Mouse (Mus musculus) cerebellum, adult 2 months (tissue): Measurements from ENCODE around the gene Ski. TPM values are rescaled to one million over a fixed set of nuclear protein-coding genes. Genes with fewer than 3 reads are reported as not detected.

Experiments used
- DNase-seq, 2 experiments: peaks; one replicate each; pipeline ENCODE4 v3.0.0; 2021
- H3K27ac ChIP-seq: fragments of 200-500 bp; 2 replicates; pipeline ENCODE4 v1.5.1; 2012; ENCODE audit warnings: low read length, control low read depth, inconsistent platforms; ENCODE audit not compliant: insufficient read depth
- H3K27me3 ChIP-seq: fragments of 200-500 bp; 2 replicates; pipeline ENCODE4 v1.6.1; 2012; ENCODE audit warnings: inconsistent platforms, mild to moderate bottlenecking, low read length, moderate library complexity; ENCODE audit not compliant: control insufficient read depth, insufficient read depth
- H3K4me1 ChIP-seq: fragments of 200-500 bp; 2 replicates; pipeline ENCODE4 v1.6.1; 2011; ENCODE audit warnings: low read length; ENCODE audit not compliant: control insufficient read depth, insufficient read depth
- H3K4me3 ChIP-seq: fragments of 200-500 bp; replicated peaks from 2 replicates; pipeline ENCODE3; 2011; ENCODE audit warnings: mild to moderate bottlenecking, low read depth, low read length, control low read depth; ENCODE audit not compliant: insufficient read depth
- CTCF ChIP-seq: fragments of 200-500 bp; IDR thresholded peaks from 2 replicates; pipeline ENCODE4 v1.5.1; 2011; ENCODE audit warnings: low read depth, mild to moderate bottlenecking, control low read depth, low read length, moderate library complexity, borderline replicate concordance; ENCODE audit not compliant: insufficient read depth
- POLR2A ChIP-seq: fragments of 200-500 bp; IDR thresholded peaks from 2 replicates; pipeline ENCODE4 v1.6.1; 2011; ENCODE audit warnings: low read length, control low read depth, borderline replicate concordance; ENCODE audit not compliant: insufficient read depth
- WGBS: fragments of 180-500 bp; shearing (Covaris S2); methylation state at CpG from one replicate; pipeline ENCODE4 v1.1.7; 2018; 5-methylcytosine and 5-hydroxymethylcytosine counted together
- polyA plus RNA-seq: library from polyadenylated mRNA; depleted of rRNA; stranded (reverse); fragments of >200 nt; gene quantifications from 2 replicates; pipeline ENCODE4 v1.2.3, GENCODE M21; 2012

Ski gene
- polyA plus RNA-seq, 1 experiment, result 87.2 TPM

DNA sequence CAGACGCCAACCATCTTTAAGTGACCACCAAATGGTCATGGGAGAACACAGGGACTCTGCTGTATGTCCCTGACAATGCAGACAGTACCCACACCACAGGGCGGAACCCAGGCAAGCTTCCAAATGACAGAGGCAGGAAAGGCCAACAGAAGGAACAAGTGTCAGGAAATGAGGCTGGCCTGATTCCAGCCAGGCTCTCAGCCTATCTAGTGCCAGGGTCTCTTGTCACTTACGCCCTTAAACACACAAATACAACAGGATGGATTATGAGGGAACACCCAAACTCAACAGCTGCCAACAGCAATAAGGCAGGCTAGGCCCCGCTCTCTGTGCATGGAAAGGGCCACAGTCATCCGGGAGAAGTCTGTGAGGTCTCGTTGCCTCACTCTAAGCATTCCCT lies 57.8 kb downstream of the Ski start:
- Histone ChIP-seq H3K4me3 (no peak overlapping the region), H3K27me3 (no peaks in the 10 kb centered on the region), H3K27ac (peak overlapping the region; percentile 41), H3K4me1 (peaks cover 84% of the 10 kb centered on the region)
- DNase-seq, result peak; percentile 76 to 83
- WGBS, result 18% methylated on average over 6 of the region's 6 CpGs
- no peak for TF ChIP-seq POLR2A
- TF ChIP-seq CTCF, result no peak

DNA sequence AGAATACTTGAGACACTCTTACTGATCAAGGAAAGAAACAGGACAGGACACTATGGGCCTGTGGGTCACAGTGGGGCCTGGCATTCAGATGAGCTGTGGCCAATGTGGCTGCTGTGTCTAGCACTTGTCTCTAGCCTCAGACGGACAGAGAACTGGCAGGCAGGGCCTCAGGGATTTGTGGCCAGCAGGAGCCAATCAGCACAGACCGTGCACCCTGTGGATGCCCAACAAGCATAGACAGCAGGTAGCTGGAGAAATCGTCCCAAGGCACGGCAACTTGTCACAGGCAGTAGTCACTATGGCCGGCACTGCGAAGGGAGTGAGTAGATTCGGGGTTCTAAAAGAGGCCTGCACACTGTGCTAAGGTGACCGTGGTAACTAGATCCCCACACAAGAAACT lies 58.7 kb downstream of the Ski start:
- Histone ChIP-seq H3K4me1 (peaks cover 82% of the 10 kb centered on the region), H3K27ac (peak overlapping the region; percentile 63; the same call in 1 of the 2 replicates), H3K4me3 (no peak overlapping the region), H3K27me3 (no peaks in the 10 kb centered on the region)
- peak; percentile 57 to 60 for DNase-seq
- no peak for TF ChIP-seq POLR2A
- 5% methylated on average over 8 of the region's 8 CpGs for WGBS

DNA sequence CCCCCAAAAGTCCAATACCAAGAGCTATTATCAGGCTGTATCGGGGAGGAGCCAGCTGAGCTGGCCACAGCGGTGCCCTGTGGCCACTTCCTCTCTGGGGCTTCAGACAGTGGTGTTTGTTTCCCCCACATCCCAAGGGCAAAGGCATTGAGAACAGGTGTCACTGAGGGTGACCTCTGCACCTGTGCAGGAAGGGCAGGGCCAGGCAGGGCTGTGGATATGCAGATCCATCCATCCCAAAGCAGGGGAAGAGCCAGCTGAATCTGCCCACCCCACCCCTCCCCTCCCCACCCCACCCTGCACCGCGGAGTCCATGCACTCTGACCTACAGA lies 59.1 kb downstream of the Ski start:
- Histone ChIP-seq H3K4me1 (peaks cover 83% of the 10 kb centered on the region), H3K27ac (no peak overlapping the region), H3K27me3 (no peaks in the 10 kb centered on the region), H3K4me3 (no peak overlapping the region)
- no peak for DNase-seq
- 20% methylated on average over 4 of the region's 4 CpGs for WGBS
- TF ChIP-seq CTCF (no peak), POLR2A (no peak)

DNA sequence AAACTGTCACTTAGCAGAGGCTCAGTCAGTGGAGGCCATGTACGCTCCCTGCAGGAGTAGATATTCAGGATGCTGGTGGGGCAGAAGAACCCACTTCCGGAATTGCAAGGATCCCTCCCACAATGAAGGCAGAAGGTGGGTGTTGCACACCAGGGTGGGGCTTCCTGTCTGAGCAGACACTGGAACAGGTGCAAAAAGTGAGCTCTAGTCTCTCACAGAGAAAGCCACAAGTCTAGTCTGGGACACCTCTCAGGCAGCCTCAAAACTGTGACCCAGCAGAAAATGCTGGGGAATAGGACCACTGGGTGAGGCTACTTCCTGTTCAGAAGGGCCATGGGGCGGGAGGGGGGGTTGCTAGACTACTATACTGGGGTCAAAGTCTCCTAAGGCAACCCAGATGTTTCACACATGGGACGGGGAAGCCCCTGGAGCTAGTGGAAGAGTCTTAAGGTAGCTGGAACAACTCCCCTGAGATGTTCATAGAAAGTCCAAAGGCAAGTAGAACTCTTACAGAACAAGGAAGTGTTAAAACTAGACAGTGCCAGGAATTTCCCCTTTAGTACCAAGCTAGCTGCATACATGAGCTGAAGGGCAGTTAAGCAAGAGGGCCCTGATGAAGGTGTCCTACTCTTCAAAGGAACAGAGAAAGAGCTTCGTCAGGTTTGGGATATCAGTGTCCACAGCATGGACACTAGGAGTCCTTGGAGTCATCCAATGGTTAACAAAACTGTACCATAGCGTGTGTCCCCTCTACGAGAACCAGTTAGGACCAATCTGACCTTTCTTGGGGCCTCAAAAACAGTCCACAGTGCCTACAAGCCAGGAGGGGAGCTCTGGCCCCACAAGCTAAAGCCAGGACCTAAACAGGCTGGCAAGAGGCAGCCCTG lies 59.7 kb downstream of the Ski start:
- WGBS, result 53% methylated on average over 7 of the region's 7 CpGs
- peaks cover 85% of the 10 kb centered on the region for H3K4me1 ChIP-seq
- no peak for DNase-seq
- H3K27me3 ChIP-seq, result no peaks in the 10 kb centered on the region
- no peak for TF ChIP-seq CTCF
- TF ChIP-seq POLR2A, result no peak
- no peak overlapping the region for H3K4me3 ChIP-seq
- no peak overlapping the region for H3K27ac ChIP-seq

DNA sequence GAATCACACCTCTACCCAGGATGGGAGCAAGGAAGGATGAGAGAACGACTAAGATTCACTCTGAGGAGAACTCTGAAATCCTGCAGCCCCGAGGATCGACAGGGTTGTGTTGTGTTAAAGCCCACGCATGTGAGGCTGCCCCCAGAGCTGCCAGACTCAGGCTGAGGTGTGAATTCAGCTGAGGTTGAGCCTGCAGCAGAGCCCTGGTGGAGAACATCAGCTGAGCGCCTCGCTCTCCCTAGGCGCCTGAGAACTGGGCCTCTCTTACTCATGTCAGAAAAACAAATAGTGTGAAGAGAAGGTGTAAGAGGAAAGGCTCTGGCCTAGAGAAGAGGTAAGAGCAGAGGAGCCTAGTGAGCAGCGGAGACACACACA lies 63.9 kb downstream of the Ski start:
- peak overlapping the region; percentile 61; the same call in 1 of the 2 replicates for H3K27ac ChIP-seq

DNA sequence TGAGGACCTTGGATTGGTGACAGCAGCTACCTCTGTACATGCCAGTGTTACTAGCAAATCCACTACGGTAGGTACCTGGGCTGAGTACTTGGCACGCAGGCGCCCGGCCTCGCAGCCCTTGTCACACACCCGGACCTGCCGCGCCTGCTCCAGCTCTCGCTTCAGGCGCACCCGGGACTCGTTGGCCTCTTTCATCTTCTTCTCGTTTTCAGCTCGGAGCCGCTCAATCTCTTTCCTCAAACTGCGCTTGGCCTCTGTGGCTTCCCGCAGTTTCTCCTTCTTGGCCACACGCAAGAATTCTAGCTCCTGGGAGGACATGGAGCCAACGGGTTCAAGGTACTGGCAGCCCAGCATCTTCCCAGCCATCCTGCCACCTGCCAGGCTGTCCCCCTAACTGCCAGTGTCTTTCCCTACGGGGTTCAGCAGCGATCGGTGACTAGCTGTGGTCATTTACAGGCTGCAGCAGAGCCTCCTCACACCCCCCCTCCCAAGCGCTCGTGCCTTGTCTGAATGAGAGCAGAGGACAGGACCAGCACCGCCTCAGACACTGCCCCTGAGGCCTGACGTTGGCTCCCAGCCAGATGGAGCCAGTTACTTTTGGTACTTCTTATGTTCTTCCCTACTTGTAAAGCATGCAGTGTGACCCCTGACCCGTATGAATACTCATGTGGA lies 64.4 kb downstream of the Ski start:
- WGBS, result 24% methylated on average over 27 of the region's 27 CpGs
- peak; percentile 61 to 70 for DNase-seq
- TF ChIP-seq POLR2A (no peak), CTCF (no peak)
- Histone ChIP-seq H3K4me1 (peaks cover 73% of the 10 kb centered on the region), H3K27me3 (no peaks in the 10 kb centered on the region), H3K27ac (peak overlapping the region; percentile 61), H3K4me3 (no peak overlapping the region)

More for the DNA sequence above, 63.9 kb downstream of the Ski start:
- Histone ChIP-seq H3K4me3 (no peak overlapping the region), H3K27me3 (no peaks in the 10 kb centered on the region), H3K4me1 (peaks cover 74% of the 10 kb centered on the region)
- no peak for DNase-seq
- TF ChIP-seq CTCF (no peak), POLR2A (no peak)
- WGBS, result 61% methylated on average over 8 of the region's 8 CpGs

DNA sequence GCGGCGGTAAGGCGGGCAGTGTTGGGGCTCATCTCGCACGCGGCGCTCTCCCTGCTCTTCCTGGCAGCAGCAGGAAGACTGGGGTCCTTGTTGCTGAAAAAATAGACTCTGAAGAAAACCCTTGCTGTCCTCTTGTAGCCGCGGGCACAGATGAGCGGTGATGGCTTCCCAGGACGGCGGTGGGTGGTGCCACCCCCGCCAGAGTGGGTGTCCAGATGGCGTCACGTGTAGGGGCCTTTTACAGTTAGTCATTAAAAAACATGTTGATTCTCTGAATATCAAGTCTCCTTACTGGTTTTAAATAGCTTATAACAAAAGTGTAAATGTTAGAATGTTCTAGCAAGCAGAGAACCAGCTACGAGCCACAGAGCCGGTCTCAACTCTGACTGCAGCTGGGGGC lies 65.7 kb downstream of the Ski start:
- TF ChIP-seq CTCF (no peak), POLR2A (no peak)
- peak in 1 of 2 experiments; percentile 46 for DNase-seq
- WGBS, result 53% methylated on average over 17 of the region's 17 CpGs
- peaks cover 69% of the 10 kb centered on the region for H3K4me1 ChIP-seq
- no peak overlapping the region for H3K4me3 ChIP-seq
- H3K27ac ChIP-seq, result no peak overlapping the region
- no peaks in the 10 kb centered on the region for H3K27me3 ChIP-seq

DNA sequence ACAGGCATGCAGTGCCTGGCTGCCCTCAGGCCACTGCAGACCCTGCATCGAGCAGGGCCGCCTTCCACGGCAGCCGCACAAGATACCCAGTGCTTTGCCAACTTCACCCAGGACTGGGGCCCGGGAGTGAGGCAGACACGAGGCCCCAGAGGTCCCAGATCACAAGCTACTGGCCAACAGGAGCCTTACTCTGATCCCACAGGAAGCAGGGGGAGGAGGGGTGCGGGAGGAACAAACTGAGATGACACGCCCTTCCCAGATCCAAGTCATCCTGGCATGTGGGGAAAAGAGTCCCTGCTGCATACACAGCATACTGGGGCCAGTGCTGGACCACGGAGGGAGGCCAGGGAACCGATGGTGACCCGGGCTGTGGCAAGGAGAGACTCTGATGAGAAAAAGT lies 67.4 kb downstream of the Ski start:
- H3K4me3 ChIP-seq, result no peak overlapping the region
- peaks cover 68% of the 10 kb centered on the region for H3K4me1 ChIP-seq
- H3K27me3 ChIP-seq, result no peaks in the 10 kb centered on the region
- DNase-seq, result peak; percentile 45 to 48
- 20% methylated on average over 11 of the region's 11 CpGs for WGBS
- no peak for TF ChIP-seq CTCF
- no peak overlapping the region; the same call in 1 of the 2 replicates for H3K27ac ChIP-seq
